Mouse (Mus musculus): ENCODE measurements around the gene Fstl3.

GRCm38 (mm10) chr10:79823011-79823410 is 45.9 kb downstream of the Fstl3 start:
- TF ChIP-seq CTCF (conservative IDR thresholded peaks at IDR 0.05; ENCODE audit: insufficient read depth, insufficient read length, low read depth, low read length): no peak
- TF ChIP-seq POLR2A (IDR thresholded peaks at IDR 0.05; ENCODE audit: low read depth, low read length): no peak

All from kidney, adult 2 months (tissue).